Mouse (Mus musculus): ENCODE data around the gene Trim71.

Gene Trim71

GRCm38 (mm10) chr9:114522501-114522900 is 41.7 kb downstream of the Trim71 start:
- ChIA-PET CTCF (interaction anchor here in 2 of 4 experiments (1.1 to 1.7 kb wide), 3 partner anchors 12 to 34 kb away, joined by 3 to 5 read pairs (median 5); no protein-coding TSS in a partner anchor), POLR2A (interaction anchor here (0.6 to 15.0 kb wide), 9 partner anchors 13 to 1201 kb away, joined by 3 to 353 read pairs (median 7); no protein-coding TSS in a partner anchor)

GRCm38 (mm10) chr9:114522041-114522440 is 42.1 kb downstream of the Trim71 start:
- ChIA-PET CTCF (interaction anchor here in 2 of 4 experiments (0.6 to 1.7 kb wide), 6 partner anchors 13 to 106 kb away, joined by 3 to 5 read pairs (median 3); no protein-coding TSS in a partner anchor), POLR2A (interaction anchor here in 2 of 4 experiments (0.7 to 6.9 kb wide), 8 partner anchors 11 to 29 kb away, joined by 3 to 39 read pairs (median 4); no protein-coding TSS in a partner anchor)

- POLR2A ChIA-PET: interaction anchor here in 3 of 4 experiments (1.0 to 6.9 kb wide), 11 partner anchors 10 to 55 kb away, joined by 3 to 39 read pairs (median 4); partner anchors contain the start of gene Ccr4 (in 1 of the 3)
- CTCF ChIA-PET: interaction anchor here in 2 of 4 experiments (1.1 to 1.7 kb wide), 3 partner anchors 14 to 105 kb away, joined by 3 to 7 read pairs (median 5); no protein-coding TSS in a partner anchor
Observed at GRCm38 (mm10) chr9:114520529-114520928, 43.6 kb downstream of the Trim71 start.

GRCm38 (mm10) chr9:114518812-114519477 is 45.2 kb downstream of the Trim71 start:
- ChIA-PET POLR2A (interaction anchor here (0.5 to 10.9 kb wide), 30 partner anchors 9 to 128 kb away, joined by 3 to 141 read pairs (median 6); partner anchors contain the start of genes Ccr4 (in 1 of the 4) and Crtap (in 1 of the 4)), CTCF (interaction anchor here (0.5 to 2.1 kb wide), 10 partner anchors 9 to 101 kb away, joined by 3 to 9 read pairs (median 4); partner anchors contain the start of gene Ccr4 (in 1 of the 4))

GRCm38 (mm10) chr9:114517924-114518497 is 46.2 kb downstream of the Trim71 start:
- CTCF ChIA-PET: interaction anchor here (0.7 to 2.1 kb wide), 13 partner anchors 8 to 100 kb away, joined by 3 to 9 read pairs (median 4); partner anchors contain the start of gene Ccr4 (in 1 of the 4)
- POLR2A ChIA-PET: interaction anchor here (0.5 to 10.9 kb wide), 34 partner anchors 9 to 118 kb away, joined by 3 to 141 read pairs (median 5); partner anchors contain the start of gene Ccr4 (in 2 of the 4)

- CTCF ChIA-PET: interaction anchor here in 3 of 4 experiments (0.6 to 1.8 kb wide), 9 partner anchors 9 to 66 kb away, joined by 3 to 5 read pairs (median 3); no protein-coding TSS in a partner anchor
- POLR2A ChIA-PET: interaction anchor here (0.7 to 10.9 kb wide), 26 partner anchors 8 to 120 kb away, joined by 3 to 141 read pairs (median 4); partner anchors contain the start of gene Ccr4 (in 2 of the 4)
Observed at GRCm38 (mm10) chr9:114515364-114515763, 48.8 kb downstream of the Trim71 start, which contains the start of gene C130032M10Rik. Gene C130032M10Rik (plus strand): TSS chr9:114515697.

- POLR2A ChIA-PET: interaction anchor here in 3 of 4 experiments (0.6 to 10.9 kb wide), 13 partner anchors 8 to 57 kb away, joined by 3 to 141 read pairs (median 5); partner anchors contain the start of gene Ccr4 (in 1 of the 3)
- CTCF ChIA-PET: interaction anchor here in 1 of 4 experiments (0.7 to 1.2 kb wide), 2 partner anchors 34 to 35 kb away, joined by 3 to 6 read pairs; no protein-coding TSS in a partner anchor
Observed at GRCm38 (mm10) chr9:114512831-114513230, 51.3 kb downstream of the Trim71 start.

GRCm38 (mm10) chr9:114509785-114510184 is 54.4 kb downstream of the Trim71 start:
- ChIA-PET POLR2A (interaction anchor here in 3 of 4 experiments (0.5 to 10.9 kb wide), 11 partner anchors 7 to 430 kb away, joined by 3 to 141 read pairs (median 4); partner anchors contain the start of gene C130032M10Rik (in 1 of the 3)), CTCF (interaction anchor here in 1 of 4 experiments (1.6 kb wide), 1 partner anchor 9 kb away, joined by 7 read pairs; no protein-coding TSS in a partner anchor)

GRCm38 (mm10) chr9:114507421-114507820 is 56.7 kb downstream of the Trim71 start:
- ChIA-PET CTCF (interaction anchor here in 3 of 4 experiments (0.6 to 0.9 kb wide), 3 partner anchors 39 to 278 kb away, joined by 3 to 4 read pairs (median 3); no protein-coding TSS in a partner anchor), POLR2A (interaction anchor here (0.5 to 8.5 kb wide), 15 partner anchors 8 to 804 kb away, joined by 3 to 66 read pairs (median 4); partner anchors contain the start of gene C130032M10Rik (in 2 of the 4))

GRCm38 (mm10) chr9:114506564-114506963 is 57.6 kb downstream of the Trim71 start:
- POLR2A ChIA-PET: interaction anchor here in 3 of 4 experiments (0.6 to 8.5 kb wide), 8 partner anchors 10 to 204 kb away, joined by 3 to 66 read pairs (median 10); partner anchors contain the start of gene C130032M10Rik (in 2 of the 3)
- CTCF ChIA-PET: interaction anchor here in 2 of 4 experiments (0.6 to 1.0 kb wide), 4 partner anchors 9 to 279 kb away, joined by 3 to 10 read pairs (median 6); partner anchors contain the start of gene C130032M10Rik (in 1 of the 2)

GRCm38 (mm10) chr9:114504816-114505215 is 59.4 kb downstream of the Trim71 start, which contains the start of gene Ccr4:
Gene Ccr4 (minus strand): TSS chr9:114504916.
- ChIA-PET CTCF (interaction anchor here in 2 of 4 experiments (0.6 to 8.7 kb wide), 3 partner anchors 13 to 76 kb away, joined by 7 to 71 read pairs (median 7); no protein-coding TSS in a partner anchor), POLR2A (interaction anchor here (0.6 to 8.5 kb wide), 24 partner anchors 9 to 187 kb away, joined by 3 to 66 read pairs (median 4); partner anchors contain the start of gene C130032M10Rik (in 2 of the 4))

GRCm38 (mm10) chr9:114502711-114503427 is 61.3 kb downstream of the Trim71 start:
- POLR2A ChIA-PET: interaction anchor here (0.6 to 10.4 kb wide), 51 partner anchors 8 to 627 kb away, joined by 3 to 152 read pairs (median 4); partner anchors contain the start of genes C130032M10Rik (in 2 of the 4), Crtap (in 1 of the 4), Fbxl2 (in 1 of the 4) and Trim71 (in 1 of the 4)
- CTCF ChIA-PET: interaction anchor here (0.5 to 8.7 kb wide), 24 partner anchors 8 to 262 kb away, joined by 3 to 71 read pairs (median 4); no protein-coding TSS in a partner anchor

GRCm38 (mm10) chr9:114501913-114502312 is 62.3 kb downstream of the Trim71 start:
- CTCF ChIA-PET: interaction anchor here (0.6 to 8.7 kb wide), 18 partner anchors 9 to 146 kb away, joined by 3 to 71 read pairs (median 5); no protein-coding TSS in a partner anchor
- POLR2A ChIA-PET: interaction anchor here (0.6 to 10.4 kb wide), 68 partner anchors 7 to 456 kb away, joined by 3 to 152 read pairs (median 5); partner anchors contain the start of genes C130032M10Rik (in 2 of the 4), Crtap (in 2 of the 4), Cnot10 (in 1 of the 4) and Fbxl2 (in 1 of the 4)

- CTCF ChIA-PET: interaction anchor here (0.6 to 8.7 kb wide), 15 partner anchors 9 to 139 kb away, joined by 3 to 71 read pairs (median 4); no protein-coding TSS in a partner anchor
- POLR2A ChIA-PET: interaction anchor here (0.6 to 10.4 kb wide), 69 partner anchors 8 to 876 kb away, joined by 3 to 152 read pairs (median 5); partner anchors contain the start of genes C130032M10Rik (in 2 of the 4), Crtap (in 2 of the 4), Glb1 (in 2 of the 4) and Tmppe (in 2 of the 4)
Observed at GRCm38 (mm10) chr9:114501111-114501510, 63.1 kb downstream of the Trim71 start.

- ChIA-PET POLR2A (interaction anchor here (0.6 to 10.4 kb wide), 39 partner anchors 8 to 589 kb away, joined by 3 to 152 read pairs (median 6); partner anchors contain the start of genes C130032M10Rik (in 2 of the 4), Crtap (in 2 of the 4), Glb1 (in 2 of the 4) and Tmppe (in 2 of the 4)), CTCF (interaction anchor here (0.6 to 8.7 kb wide), 16 partner anchors 10 to 153 kb away, joined by 3 to 71 read pairs (median 4); partner anchors contain the start of genes Glb1 (in 1 of the 4) and Tmppe (in 1 of the 4))
Observed at GRCm38 (mm10) chr9:114499783-114500515, 64.2 kb downstream of the Trim71 start.

Data from embryonic stem cell, embryonic (primary cell).